In the genomic region with DNA sequence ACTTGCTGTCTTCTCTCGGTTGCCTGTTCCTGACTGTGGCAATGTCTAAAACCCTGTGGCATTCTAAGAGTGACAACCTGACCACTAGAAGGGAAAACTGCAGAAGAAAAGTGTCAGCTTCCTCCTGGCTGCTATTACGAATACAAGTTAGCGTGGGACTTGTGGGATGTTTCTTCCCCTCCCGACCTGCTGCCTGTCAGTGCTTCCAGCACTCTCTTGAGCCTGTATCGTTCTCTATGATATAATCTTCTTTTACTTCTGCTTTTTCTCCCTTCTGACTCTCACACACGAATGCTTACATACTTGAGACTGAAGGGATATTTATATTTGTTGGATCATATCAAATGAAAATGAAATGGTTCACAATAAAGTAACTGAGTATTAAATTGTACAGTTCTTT, we compare ENCODE assay signal across 27 mouse cellular contexts. TPM values are rescaled to one million over a fixed set of nuclear protein-coding genes. Genes with fewer than 3 reads are reported as not detected.
A peak's percentile ranks its signal among the peaks of the same experiment; 100 is the strongest.
DNase-seq lines count a peak whose midpoint lies in the region; ATAC-seq and TF ChIP-seq lines count a peak whose summit lies in the region.
"Had no signal": no experiment of that assay in that cellular context is flagged by ENCODE, and none has a peak within 500 bp of the region (broad histone marks: within the 10 kb centered on the region; RNA-seq: fewer than 3 reads in every experiment).

No protein-coding gene starts in this region.

- no peak for TF ChIP-seq RAD21 in MEL (IDR thresholded peaks at IDR 0.05; ENCODE audit: low read depth, low read length)

- no peaks in the 10 kb centered on the region for H3K9me3 ChIP-seq in MEL (replicated peaks; ENCODE audit: insufficient read depth, low read length)
- H3K9me3 ChIP-seq: embryonic facial prominence, embryonic 12.5 days; forebrain, embryonic 12.5 days; heart, embryonic 10.5 days; hindbrain, embryonic 12.5 days had no signal

- 0 out of 4 replicates have a peak, but pooled peaks cover 0 to 3% of the 10 kb centered on the region in 2 experiments for H3K4me1 ChIP-seq in MEL (ENCODE audit: control insufficient read depth in 1 of 2, insufficient read depth in 2 of 2, low read length in 2 of 2)
- H3K4me1 ChIP-seq: embryonic facial prominence, embryonic 12.5 days; forebrain, embryonic 12.5 days; heart, embryonic 10.5 days; hindbrain, embryonic 12.5 days had no signal

- TF ChIP-seq EP300 in MEL (IDR thresholded peaks at IDR 0.05; ENCODE audit: low read depth in 1 of 2, low read length in 2 of 2) = peak in 1 of 2 experiments; percentile 56; a peak in 1 of 4 replicates

- H3K27ac ChIP-seq in MEL (ENCODE audit: control insufficient read depth, low read depth, low read length) = no peak overlapping the region
- H3K27ac ChIP-seq: embryonic facial prominence, embryonic 12.5 days; forebrain, embryonic 12.5 days; gastrocnemius, adult 2 months; heart, embryonic 10.5 days; hindbrain, embryonic 12.5 days had no signal

- ATAC-seq in granulocyte monocyte progenitor cell, adult 5-6 weeks (replicated peaks; ENCODE audit: poor library complexity, severe bottlenecking) = peak; percentile 98
- ATAC-seq: activated CD4-positive, CD25-positive, alpha-beta regulatory T cell, adult 4 months; forebrain, postnatal 0 days; hindbrain, embryonic 16.5 days; inflammation-experienced regulatory T-cells, adult 6 months; intestine, postnatal 0 days; Patski had no signal

- no peaks in the 10 kb centered on the region for H3K79me2 ChIP-seq in MEL (ENCODE audit: control insufficient read depth, insufficient read depth, low read length, poor library complexity)

- no peak for TF ChIP-seq POLR2A in MEL (IDR thresholded peaks at IDR 0.05; ENCODE audit: control insufficient read depth in 1 of 2, insufficient read depth in 1 of 2, low read depth in 1 of 2, low read length in 2 of 2, poor library complexity in 1 of 2)

- H3K4me3 ChIP-seq in MEL (ENCODE audit: control insufficient read depth in 1 of 2, insufficient read depth in 1 of 2, low read depth in 2 of 2, low read length in 2 of 2) = no peak overlapping the region
- H3K4me3 ChIP-seq: embryonic facial prominence, embryonic 12.5 days; forebrain, embryonic 12.5 days; gastrocnemius, adult 2 months; heart, embryonic 10.5 days; hindbrain, embryonic 12.5 days had no signal

- 0 out of 4 replicates have a peak, but pooled peaks cover 0 to 2% of the 10 kb centered on the region in 2 experiments for H3K27me3 ChIP-seq in MEL (ENCODE audit: control insufficient read depth in 1 of 2, insufficient read depth in 2 of 2, low read length in 2 of 2)
- H3K27me3 ChIP-seq in splenic B cell, adult 2 months (ENCODE audit: control insufficient read depth, insufficient read depth, low read length, poor library complexity, severe bottlenecking) = no peaks in the 10 kb centered on the region
- H3K27me3 ChIP-seq: embryonic facial prominence, embryonic 12.5 days; forebrain, embryonic 12.5 days; hindbrain, embryonic 12.5 days; Patski had no signal

- DNase-seq in 416B (ENCODE audit: low read depth) = peak; percentile 28
- DNase-seq in MEL (ENCODE audit: low read depth, low spot score) = peak; percentile 73
- peak; percentile 4 for DNase-seq in splenic B cell, adult 2 months (ENCODE audit: low read depth, low spot score)
- no peak for DNase-seq in adrenal gland, adult 18-20 months (ENCODE audit: low spot score in 2 of 2)
- no peak for DNase-seq in kidney, postnatal 10 days
- DNase-seq in cerebellum, postnatal 4 days (ENCODE audit: low spot score in 2 of 2) = no peak
- DNase-seq: adrenal gland, adult 2 months; adrenal gland, postnatal 25 days; cerebellum, adult 2 months; cerebellum, postnatal 10 days; forebrain, postnatal 0 days; gastrocnemius, adult 2 months; gastrocnemius, postnatal 25 days; heart, adult 18-20 months; heart, postnatal 14 days had no signal

- no peak overlapping the region for H3K9ac ChIP-seq in MEL (ENCODE audit: control insufficient read depth, low read depth, low read length, poor library complexity, severe bottlenecking)
- H3K9ac ChIP-seq: embryonic facial prominence, embryonic 12.5 days; forebrain, embryonic 12.5 days; forebrain, postnatal 0 days; hindbrain, embryonic 12.5 days had no signal

- peaks cover 0 to 4% of the 10 kb centered on the region in 2 experiments; a peak in 2 of 4 replicates for H3K36me3 ChIP-seq in MEL (ENCODE audit: control insufficient read depth in 1 of 2, insufficient read depth in 2 of 2, low read length in 2 of 2)
- no peaks in the 10 kb centered on the region for H3K36me3 ChIP-seq in splenic B cell, adult 2 months (ENCODE audit: control insufficient read depth, insufficient read depth, low read length, poor library complexity, severe bottlenecking)
- H3K36me3 ChIP-seq: embryonic facial prominence, embryonic 12.5 days; forebrain, embryonic 12.5 days; G1E; heart, embryonic 10.5 days; hindbrain, embryonic 12.5 days had no signal

- TF ChIP-seq CTCF in MEL (IDR thresholded peaks at IDR 0.05 in 2 of 3, conservative IDR thresholded peaks at IDR 0.05 in 1 of 3; ENCODE audit: control insufficient read depth in 1 of 3, insufficient read depth in 1 of 3, low read depth in 2 of 3, low read length in 3 of 3, poor library complexity in 1 of 3, severe bottlenecking in 1 of 3) = no peak

TF ChIP-seq in MEL, 35 proteins besides CTCF, POLR2A, EP300 and RAD21:
- TF ChIP-seq HCFC1 (IDR thresholded peaks at IDR 0.05; ENCODE audit: low read depth, low read length) (no peak), TCF12 (IDR thresholded peaks at IDR 0.05; ENCODE audit: low read depth, low read length) (no peak), TBP (IDR thresholded peaks at IDR 0.05; ENCODE audit: low read depth, low read length) (peak; percentile 52; the same call in 1 of the 2 replicates), GABPA (IDR thresholded peaks at IDR 0.05; ENCODE audit: low read depth, low read length) (no peak)

RNA-seq across cellular contexts. Expression of gene Tctex1d1, which starts 34.1 kb away (rescaled TPM):
- total RNA-seq in MEL (2012; rRNA removed) = not detected in 2 replicates
- polyA plus RNA-seq in MEL (2012; ENCODE audit: insufficient read depth in 1 of 2, insufficient read length in 2 of 2, low read depth in 1 of 2, low replicate concordance in 2 of 2, missing spikeins in 1 of 2) = not detected
- 9.4 and 25.4 TPM in 2 replicates for total RNA-seq in granulocyte monocyte progenitor cell, adult 5-6 weeks (2014; fragmentation: Nextera tagmentation)
- total RNA-seq in granulocyte monocyte progenitor cell, adult 5-6 weeks (2017) = 22.0 and 28.2 TPM in 2 replicates
- total RNA-seq in adrenal gland, adult 18-20 months (2021) = not detected
- total RNA-seq: adrenal gland, adult 2 months; adrenal gland, postnatal 25 days; gastrocnemius, adult 2 months; gastrocnemius, postnatal 25 days; heart, adult 18-20 months had no signal
- polyA plus RNA-seq: adrenal gland, adult 2 months; G1E; heart, embryonic 14.5 days; Patski had no signal

Comparison
In these comparisons a context has a peak if more than half of its experiments do, and no peak if none do; other contexts are left out.
1. DNase-seq: peak in 416B (single experiment), MEL (single experiment) and splenic B cell, adult 2 months (single experiment); none in adrenal gland, adult 18-20 months (0 of 2), kidney, postnatal 10 days (single experiment) and cerebellum, postnatal 4 days (0 of 2).
2. RNA of gene Tctex1d1, which starts 34.1 kb away (total RNA-seq): 9.4 to 28.2 TPM in granulocyte monocyte progenitor cell, adult 5-6 weeks; not detected in adrenal gland, adult 18-20 months and not detected in MEL; every median in the first group is over 4 times any median in the second.